Mouse (Mus musculus) regulatory T cell (primary cell): Measurements from ENCODE around the gene Camta1.

Experiments used
- in situ Hi-C: fragments of 300-600 bp; cut with MboI, MseI; formaldehyde crosslinking; loops from one replicate; pipeline ENCODE4 v1.15.1; 2025; ENCODE audit warnings: high pct_unique_total_duplicates

Gene Camta1

DNA sequence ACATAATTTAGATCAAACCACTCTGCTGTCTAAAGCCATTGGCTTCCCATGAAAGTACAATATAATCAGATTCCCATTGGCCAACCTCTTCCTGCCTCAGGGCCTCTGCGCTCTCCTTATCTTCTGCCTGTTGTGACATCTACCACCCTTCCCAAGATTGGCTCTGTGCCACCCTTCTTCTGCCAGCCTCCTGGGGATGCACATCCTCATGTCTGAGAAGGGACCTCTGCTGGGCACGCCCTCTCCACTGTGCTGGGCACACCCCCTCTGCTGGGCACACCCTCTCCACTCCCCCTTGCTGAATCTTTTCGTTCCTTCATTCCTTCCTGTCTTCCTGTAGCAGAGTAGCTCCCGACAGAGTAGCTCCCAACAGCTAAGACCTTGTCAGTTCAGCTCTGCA is 727.9 kb downstream of the Camta1 start:
- in situ Hi-C loops: no loop called here

DNA sequence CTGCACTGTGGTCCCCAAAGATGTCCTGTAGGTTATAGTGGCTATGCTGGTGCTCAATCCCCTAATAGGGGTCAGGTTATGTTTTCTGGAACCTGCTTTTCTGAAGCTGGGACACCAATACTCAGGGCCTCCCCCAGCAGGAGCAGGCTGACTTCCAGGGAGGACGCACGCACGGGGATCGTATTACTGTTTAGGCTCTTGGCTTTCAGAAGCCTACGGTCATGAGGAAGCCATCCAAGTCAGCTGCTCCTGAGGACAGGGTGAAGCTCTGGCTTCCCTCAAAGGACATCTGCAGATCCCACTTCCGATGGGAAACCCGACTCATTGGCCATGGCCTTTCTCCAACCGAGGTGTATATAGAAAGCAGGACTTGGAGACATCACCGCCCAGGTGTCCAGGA is 729.2 kb downstream of the Camta1 start:
- in situ Hi-C loops: no loop called here

DNA sequence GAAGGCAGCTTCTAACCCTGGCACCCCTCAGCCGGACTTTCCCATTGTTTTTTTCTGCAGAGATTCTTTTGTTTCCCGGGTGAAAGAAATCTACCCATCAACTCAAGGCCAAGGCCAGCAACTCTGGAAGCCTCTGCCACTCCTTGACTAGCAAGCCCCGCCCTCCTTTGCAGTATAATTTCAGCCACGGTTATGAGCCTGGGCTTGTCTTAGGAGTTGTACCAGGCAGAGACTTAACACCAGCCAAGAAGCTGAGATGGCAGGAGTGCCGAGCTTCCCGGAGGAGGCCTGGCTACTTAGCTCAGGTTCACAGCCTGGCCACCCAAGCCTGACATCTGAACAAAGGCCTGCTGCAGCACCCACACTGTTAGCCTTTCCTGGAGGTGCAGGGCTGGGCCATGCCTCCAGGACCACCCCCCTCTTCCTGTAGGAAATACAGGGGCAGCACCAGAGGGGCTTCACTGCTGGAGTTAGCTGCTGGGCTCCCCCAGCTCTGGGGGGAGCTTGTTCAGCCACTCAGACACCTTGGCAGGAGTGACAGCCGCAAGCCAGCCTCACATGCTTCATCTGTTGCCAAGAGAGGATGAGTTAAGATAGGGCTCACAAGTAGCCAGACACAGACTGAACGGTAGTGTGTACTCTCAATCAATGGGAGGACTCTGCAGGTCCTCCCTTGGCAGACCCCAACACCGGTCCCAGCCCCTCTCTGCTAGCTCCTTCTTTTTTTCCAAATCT is 730.8 kb downstream of the Camta1 start:
- in situ Hi-C loops: no loop called here

- in situ Hi-C loops: loop anchor here (5.0 kb wide), 1 partner anchor 153 kb away; no protein-coding TSS in a partner anchor
Measured at GRCm38 (mm10) chr4:151129725-151130557, 731.7 kb downstream of the Camta1 start.

DNA sequence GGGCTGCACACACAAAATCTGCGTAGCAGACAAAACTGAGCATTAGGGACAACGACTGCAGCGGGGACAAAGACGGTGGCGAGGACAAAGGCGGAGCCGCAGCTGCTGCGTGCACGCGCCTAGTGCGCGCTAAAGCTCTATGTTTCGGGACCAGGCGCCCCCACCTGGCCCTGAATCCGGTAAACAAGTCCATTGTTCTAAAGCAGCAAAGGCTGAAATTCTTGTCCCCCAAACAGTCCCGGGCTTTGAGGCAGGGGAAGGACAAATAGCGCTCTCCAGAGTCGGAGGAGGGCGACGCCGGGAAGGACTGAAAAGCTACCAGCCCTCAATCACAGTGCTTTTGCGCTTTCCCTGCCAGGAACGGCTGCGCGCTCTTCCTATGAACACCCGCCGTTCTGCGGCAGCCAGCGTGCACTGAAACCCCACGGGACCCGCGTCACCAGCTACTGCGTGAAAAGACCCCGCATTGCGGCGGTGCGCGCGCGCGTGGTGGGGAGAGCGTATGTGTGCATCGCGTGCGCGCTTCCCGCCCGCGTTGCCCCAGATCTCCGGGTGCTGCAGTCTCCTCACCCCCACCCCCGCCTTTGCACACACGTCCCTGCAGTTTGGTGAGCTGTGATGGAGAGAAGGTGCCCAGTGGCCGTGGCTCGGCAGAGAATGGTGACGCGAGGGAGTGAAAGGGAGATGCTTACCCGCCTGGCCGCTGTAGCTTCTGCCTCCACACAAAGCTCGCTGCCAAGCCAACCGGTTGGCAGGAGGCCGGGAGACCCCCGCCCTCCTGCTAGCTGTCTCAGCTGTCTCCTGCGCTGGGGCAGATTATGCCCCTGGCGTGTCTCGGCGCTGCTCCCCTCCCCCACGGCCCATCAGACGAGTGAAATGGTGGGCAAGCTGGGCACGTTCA is 732.8 kb downstream of the Camta1 start:
- in situ Hi-C loops: loop anchor here (5.0 kb wide), 1 partner anchor 152 kb away; no protein-coding TSS in a partner anchor

- in situ Hi-C loops: loop anchor here (5.0 kb wide), 1 partner anchor 151 kb away; no protein-coding TSS in a partner anchor
Measured at GRCm38 (mm10) chr4:151127636-151128548, 733.8 kb downstream of the Camta1 start.

DNA sequence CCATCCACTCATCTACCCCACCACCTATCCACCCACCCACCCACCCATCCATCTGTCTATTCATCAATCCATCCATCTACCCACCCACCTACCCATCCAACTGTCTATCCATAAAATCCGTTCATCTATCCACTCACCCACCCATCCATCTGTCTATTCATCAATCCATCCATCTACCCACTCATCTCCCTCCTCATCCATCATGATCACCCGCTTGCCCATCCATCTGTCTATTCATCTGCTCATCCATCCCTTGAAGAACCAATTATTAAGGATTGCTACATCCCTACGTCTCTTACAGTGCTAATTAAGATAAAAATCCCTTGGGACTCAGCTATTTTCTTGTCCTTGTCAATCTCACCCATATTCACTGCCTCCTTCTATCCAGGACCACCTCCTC is 742.8 kb downstream of the Camta1 start:
- in situ Hi-C loops: no loop called here

- in situ Hi-C loops: no loop called here
Measured at GRCm38 (mm10) chr4:151114574-151114973, 747.1 kb downstream of the Camta1 start.

DNA sequence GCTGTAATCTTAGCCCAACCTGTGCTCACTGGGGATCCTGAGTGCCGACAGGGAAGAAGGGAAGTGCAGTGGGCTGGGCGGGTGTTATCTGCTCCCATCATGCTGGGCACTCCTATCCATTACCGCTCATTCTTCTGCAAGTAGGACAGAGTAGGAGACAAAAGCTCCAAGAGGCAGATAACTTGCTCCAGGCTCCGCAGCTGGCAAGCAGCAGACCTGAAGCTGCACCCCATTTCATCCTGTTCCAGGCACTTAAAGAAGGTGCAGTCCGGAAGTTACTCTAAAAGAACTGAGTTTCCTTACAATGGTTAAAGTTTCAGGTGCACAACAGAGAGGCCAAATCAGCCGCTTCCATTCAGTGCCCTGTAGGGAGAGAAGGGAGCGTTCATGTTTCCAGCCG is 750.5 kb downstream of the Camta1 start:
- in situ Hi-C loops: no loop called here

DNA sequence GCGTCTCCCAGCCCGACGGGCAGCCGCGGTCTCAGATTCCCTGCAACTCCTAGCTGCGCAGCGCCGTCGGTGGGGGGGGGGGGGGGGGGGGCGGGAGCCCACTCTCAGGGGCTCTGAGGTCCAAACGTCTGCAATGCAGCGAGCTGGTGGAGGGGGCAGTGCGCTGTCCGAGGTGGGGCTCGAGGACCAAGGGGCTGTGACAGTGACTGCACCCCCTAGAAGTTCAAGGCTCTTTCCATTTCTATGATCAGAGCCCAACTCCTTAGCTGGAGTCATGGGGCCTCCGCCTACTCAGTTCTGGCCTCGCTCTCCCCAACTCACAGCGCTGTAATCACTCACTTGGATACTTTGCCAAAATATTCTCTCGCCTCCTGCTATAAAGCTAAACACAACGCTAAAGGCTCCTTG is 752.8 kb downstream of the Camta1 start:
- in situ Hi-C loops: no loop called here

GRCm38 (mm10) chr4:151108028-151108771 is 753.5 kb downstream of the Camta1 start:
- in situ Hi-C loops: no loop called here

DNA sequence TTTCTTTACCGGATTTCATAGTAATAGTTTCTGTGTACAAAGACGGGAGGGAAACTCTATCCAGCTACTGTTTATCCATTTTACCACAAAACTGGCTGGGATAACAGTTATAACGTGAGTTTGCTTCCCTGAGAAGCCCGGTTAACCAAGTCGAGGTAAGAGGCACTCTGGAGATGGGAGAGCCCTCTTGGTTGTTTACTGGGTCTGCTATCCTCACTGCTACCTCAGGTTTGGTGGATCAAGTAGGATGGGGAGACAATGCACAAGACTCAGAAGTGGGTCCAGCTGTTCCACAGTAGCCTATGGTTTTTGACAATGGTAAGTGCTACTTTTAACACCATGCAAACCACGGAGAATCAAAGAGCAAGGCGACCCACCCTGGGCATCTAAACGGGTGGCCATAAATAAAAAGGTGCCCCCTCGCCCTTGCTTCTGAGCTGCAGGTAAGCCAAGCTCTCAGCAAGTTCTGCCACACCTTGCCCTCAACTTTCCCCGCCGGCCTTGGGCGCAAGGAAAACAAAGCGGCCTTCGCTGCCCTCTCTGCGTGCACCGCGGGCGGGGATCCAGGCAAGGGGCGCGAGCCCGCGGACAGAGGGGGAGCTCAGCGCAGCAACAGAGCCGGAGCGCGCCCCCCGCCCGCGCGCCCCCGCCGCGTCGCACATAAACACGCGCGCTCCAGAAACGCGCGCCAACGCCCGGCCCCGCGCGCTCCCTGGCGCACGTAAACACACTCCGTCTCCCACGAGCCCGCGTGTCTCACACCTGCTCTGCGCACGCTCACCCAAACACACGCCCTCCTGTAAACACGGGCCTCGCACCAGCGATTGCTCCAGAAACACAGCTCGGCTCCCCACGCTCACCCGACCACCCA is 754.3 kb downstream of the Camta1 start:
- in situ Hi-C loops: no loop called here

DNA sequence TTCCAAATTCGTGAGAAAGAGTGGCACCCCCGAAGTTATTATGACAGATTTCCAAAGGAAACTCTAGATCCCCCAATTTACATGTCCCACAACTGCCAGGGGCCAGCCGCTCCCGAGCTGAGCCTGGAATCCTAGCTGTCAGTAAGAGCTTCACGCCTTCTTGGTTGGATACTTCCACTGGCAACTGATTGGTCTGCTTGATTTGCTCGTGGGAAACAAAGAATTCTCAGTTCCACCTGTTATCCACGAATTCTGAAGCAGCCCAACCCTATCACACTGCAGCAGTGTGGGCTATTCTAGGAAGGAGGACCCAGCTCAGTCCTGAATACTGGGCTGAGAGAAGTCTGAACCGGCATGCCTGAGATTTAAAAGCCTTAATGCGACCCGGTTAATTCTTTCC is 755.2 kb downstream of the Camta1 start:
- in situ Hi-C loops: no loop called here

DNA sequence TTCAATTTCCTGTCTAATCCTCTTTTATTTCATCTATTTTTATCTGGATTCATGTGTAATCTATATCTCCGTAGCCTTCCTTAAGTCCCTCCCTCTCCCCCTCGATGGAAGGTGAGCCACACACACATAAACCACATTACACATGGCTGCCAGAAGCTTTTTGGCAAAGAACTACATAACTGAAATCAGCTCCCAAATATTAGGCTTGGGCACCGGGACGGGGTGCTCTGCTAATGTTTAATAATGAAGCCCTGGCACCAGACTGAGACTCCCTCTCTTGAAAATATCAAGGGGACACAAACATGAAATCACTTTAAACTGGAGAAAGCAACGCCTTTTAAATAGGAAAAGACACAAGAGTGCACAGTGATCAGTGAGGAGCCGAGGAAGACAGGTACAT is 755.8 kb downstream of the Camta1 start:
- in situ Hi-C loops: no loop called here

- in situ Hi-C loops: no loop called here
Measured at GRCm38 (mm10) chr4:151104147-151104546, 757.5 kb downstream of the Camta1 start.

GRCm38 (mm10) chr4:151103646-151104045 is 758.0 kb downstream of the Camta1 start:
- in situ Hi-C loops: no loop called here

DNA sequence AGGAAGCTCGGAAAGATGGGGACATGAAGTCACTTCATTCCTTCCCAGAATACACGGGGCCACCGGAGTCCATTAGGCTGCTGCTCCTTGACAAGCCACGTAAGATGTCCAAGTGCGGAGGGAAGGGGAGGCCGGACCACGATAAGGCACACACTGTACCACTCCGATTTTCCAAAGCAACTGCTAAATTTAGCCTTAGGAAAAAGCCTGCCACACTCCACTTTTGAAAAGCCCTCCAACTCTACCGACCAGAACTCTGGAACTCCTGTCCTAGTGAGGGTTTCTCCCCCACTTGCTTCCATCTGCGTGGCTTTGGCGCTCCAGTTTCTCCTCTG is 764.6 kb downstream of the Camta1 start:
- in situ Hi-C loops: no loop called here

- in situ Hi-C loops: no loop called here
Measured at GRCm38 (mm10) chr4:151096334-151097103, 765.2 kb downstream of the Camta1 start.
